Mouse (Mus musculus) macrophage (primary cell): ENCODE data around the gene P2ry2. TPM values are rescaled to one million over a fixed set of nuclear protein-coding genes. Genes with fewer than 3 reads are reported as not detected.

Source experiments
- H3K27ac ChIP-seq: fragments of 350-480 bp; formaldehyde crosslinking; 2 replicates; pipeline ENCODE4 v1.9.0; 2021
- H3K36me3 ChIP-seq: fragments of 350-480 bp; formaldehyde crosslinking; 2 replicates; pipeline ENCODE4 v1.9.0; 2021; ENCODE audit errors: inconsistent target
- H3K4me3 ChIP-seq: fragments of 350-480 bp; formaldehyde crosslinking; 2 replicates; pipeline ENCODE4 v1.9.0; 2021; ENCODE audit errors: inconsistent target
- H3K79me2 ChIP-seq: fragments of 350-480 bp; formaldehyde crosslinking; 2 replicates; pipeline ENCODE4 v1.9.0; 2021; ENCODE audit errors: inconsistent target
- WGBS: methylation state at CpG from one replicate; pipeline ENCODE4 v1.1.7; 2026; ENCODE audit warnings: inconsistent platforms; ENCODE audit not compliant: missing documents; 5-methylcytosine and 5-hydroxymethylcytosine counted together
- polyA plus RNA-seq: library from polyadenylated mRNA; stranded (reverse); fragments of 250-400 nt; gene quantifications from 3 replicates; pipeline ENCODE4 v1.2.4, GENCODE M21; 2018; ENCODE audit warnings: inconsistent platforms

Gene P2ry2
- polyA plus RNA-seq, 1 experiment from 2014 or later: 9.1 TPM

- 58% methylated on average over 2 of the region's 2 CpGs for WGBS
- no peak overlapping the region for H3K4me3 ChIP-seq
- no peaks in the 10 kb centered on the region for H3K79me2 ChIP-seq
- no peaks in the 10 kb centered on the region for H3K36me3 ChIP-seq
- H3K27ac ChIP-seq: no peak overlapping the region
Measured at GRCm38 (mm10) chr7:101041544-101041943, 28.9 kb upstream of the P2ry2 start.

DNA sequence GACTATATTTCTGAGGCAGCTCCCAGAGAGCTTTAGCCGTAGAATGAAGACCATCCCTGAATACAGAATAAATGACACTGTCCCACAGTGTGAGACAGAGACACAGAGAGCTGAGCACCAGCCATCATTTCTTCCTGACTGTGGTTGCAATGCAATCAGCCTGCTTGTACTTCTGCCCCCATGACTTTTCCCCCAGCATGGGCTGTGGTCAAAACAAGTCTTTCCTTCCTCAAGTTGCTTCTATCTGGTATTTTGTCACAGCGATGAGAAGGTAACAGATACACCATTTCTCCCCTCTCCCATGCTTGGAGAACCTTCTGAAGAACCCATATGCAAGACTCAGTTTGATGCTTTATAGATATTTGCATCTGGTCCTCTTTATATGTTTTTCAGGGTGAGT, 20.7 kb upstream of the P2ry2 start:
- Histone ChIP-seq H3K27ac (no peak overlapping the region), H3K79me2 (no peaks in the 10 kb centered on the region), H3K36me3 (no peaks in the 10 kb centered on the region), H3K4me3 (no peak overlapping the region)
- 37% methylated on average over 2 of the region's 2 CpGs for WGBS

DNA sequence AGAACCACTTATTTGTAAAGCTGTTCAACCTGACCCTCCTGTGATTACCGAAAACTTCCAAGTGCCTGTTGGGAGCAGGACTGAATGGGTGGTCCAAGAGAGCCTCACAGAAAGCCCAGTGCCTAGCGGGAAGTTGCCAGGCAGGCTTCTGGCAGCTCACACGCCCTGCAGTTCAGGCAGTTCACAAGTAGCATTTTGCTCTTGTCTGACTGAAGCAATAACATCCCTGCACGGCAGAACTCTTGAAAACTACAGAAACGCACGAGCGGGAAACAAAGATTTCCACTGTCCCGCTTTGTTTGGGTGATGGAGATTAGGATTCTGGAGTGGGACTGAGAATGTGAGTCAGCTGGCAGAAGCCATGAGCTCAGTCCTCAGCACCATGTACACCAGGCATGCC, 18.6 kb upstream of the P2ry2 start:
- WGBS: 89% methylated on average over 8 of the region's 8 CpGs

GRCm38 (mm10) chr7:101030756-101031155, 18.1 kb upstream of the P2ry2 start:
- H3K79me2 ChIP-seq: no peaks in the 10 kb centered on the region
- no peak overlapping the region for H3K27ac ChIP-seq
- no peaks in the 10 kb centered on the region for H3K36me3 ChIP-seq
- no peak overlapping the region for H3K4me3 ChIP-seq

More for the DNA sequence above, 18.6 kb upstream of the P2ry2 start:
- Histone ChIP-seq H3K4me3 (no peak overlapping the region), H3K27ac (no peak overlapping the region), H3K36me3 (no peaks in the 10 kb centered on the region), H3K79me2 (no peaks in the 10 kb centered on the region)

GRCm38 (mm10) chr7:101029446-101029845, 16.8 kb upstream of the P2ry2 start:
- Histone ChIP-seq H3K36me3 (no peaks in the 10 kb centered on the region), H3K4me3 (no peak overlapping the region), H3K27ac (no peak overlapping the region), H3K79me2 (no peaks in the 10 kb centered on the region)
- WGBS: 33% methylated on average over 6 of the region's 6 CpGs

GRCm38 (mm10) chr7:101028991-101029390, 16.3 kb upstream of the P2ry2 start:
- Histone ChIP-seq H3K36me3 (no peaks in the 10 kb centered on the region), H3K27ac (peak overlapping the region; percentile 64; the same call in 1 of the 2 replicates), H3K79me2 (no peaks in the 10 kb centered on the region), H3K4me3 (no peak overlapping the region)
- WGBS: 75% methylated on average over 9 of the region's 9 CpGs

DNA sequence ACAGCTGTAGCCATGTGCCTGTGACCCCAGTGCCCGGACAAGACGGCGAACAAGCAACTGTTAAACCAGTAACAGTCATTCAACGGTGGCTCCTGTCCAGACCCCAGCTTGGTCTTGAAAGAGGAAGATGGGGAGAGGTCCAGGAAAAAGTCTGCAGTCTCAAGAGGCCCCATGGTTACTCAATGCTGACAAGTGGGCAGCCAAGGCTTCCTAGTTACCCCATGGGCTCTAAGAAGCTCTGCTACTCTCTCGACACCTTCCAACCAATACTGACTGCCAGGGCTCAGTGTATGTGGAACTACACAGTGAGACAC, 15.7 kb upstream of the P2ry2 start:
- Histone ChIP-seq H3K27ac (peak overlapping the region; percentile 64), H3K36me3 (no peaks in the 10 kb centered on the region), H3K79me2 (no peaks in the 10 kb centered on the region), H3K4me3 (no peak overlapping the region)
- WGBS: 19% methylated on average over 5 of the region's 5 CpGs

DNA sequence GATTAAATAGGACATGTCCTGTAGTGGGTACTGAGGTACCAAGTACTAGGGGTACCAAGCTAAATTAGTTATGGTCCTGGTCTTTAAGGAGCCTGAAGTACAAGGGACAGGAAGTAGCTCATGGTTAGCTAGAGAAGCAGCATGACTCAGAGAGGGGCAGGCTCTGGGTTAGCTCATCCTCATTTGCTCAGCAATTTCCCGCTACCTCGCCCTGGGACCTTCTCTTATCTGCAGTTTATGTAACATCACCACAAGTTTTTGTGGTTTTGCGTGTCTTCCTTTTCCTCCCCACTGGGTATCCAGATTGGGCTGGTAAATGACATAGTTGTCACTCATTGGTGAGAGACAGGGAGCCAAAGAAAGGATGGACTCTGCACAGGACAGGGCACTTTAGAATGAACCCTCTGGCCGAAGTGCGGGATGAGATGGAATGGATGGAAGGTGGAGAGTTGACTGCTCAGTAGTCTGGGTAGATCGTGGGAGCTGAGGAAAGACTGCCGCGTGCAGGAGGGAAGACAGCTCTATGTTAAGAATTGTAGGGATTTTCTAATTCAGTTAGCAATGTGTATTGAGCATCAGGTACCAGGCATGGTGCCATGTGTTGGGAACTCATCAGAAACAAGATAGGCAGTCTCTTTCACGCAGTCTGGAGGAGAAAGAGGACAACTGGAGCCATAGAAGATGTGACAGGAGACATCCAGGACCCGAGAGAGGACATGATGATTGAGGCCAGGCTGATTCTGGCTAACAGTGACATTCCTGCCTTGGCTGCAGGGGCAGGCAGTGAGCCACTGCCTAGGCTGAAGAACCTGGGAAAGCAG, 15.2 kb upstream of the P2ry2 start:
- 18% methylated on average over 10 of the region's 10 CpGs for WGBS
- Histone ChIP-seq H3K4me3 (no peak overlapping the region), H3K27ac (peak overlapping the region; percentile 64), H3K79me2 (no peaks in the 10 kb centered on the region), H3K36me3 (no peaks in the 10 kb centered on the region)

DNA sequence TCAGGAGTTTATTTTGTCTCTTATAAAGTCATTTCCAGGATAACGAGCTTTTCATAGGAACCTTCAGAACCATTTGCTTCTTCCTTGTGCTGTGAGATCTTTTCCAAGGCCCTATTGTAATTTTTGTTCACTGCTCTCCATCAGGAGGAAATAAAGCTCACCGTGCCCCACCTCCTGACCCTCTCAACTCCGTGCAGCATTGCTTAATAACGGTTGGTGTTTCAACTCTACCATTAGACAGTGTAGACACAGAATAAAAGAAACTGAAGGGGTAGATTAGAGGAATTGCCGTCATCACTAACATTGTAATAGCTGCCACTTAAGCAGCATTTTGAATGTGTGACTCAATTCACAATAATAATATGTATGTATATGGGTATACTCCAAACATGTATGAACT, 14.2 kb upstream of the P2ry2 start:
- Histone ChIP-seq H3K4me3 (no peak overlapping the region), H3K36me3 (no peaks in the 10 kb centered on the region), H3K27ac (peak overlapping the region; percentile 64), H3K79me2 (no peaks in the 10 kb centered on the region)
- 12% methylated on average over 5 of the region's 5 CpGs for WGBS

DNA sequence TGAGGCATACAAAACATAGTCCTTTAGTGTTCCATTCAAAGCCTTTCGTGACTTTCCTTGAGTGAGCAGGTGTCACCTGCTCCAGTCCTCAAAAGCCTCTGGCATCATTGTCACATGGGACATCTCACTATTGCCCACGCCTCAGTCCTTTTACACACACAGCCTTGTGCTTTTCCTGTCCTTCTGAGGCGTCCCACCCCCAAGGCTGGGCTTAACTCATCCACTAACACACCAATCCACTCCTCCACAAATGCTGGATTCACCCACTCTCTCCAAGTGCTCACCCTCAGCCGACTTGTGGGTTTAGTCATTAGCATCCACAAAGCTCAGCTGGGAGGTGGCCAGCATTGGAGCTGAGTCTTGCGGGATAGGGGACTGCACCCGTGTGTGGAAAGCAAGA, 4.8 kb upstream of the P2ry2 start:
- no peak overlapping the region for H3K4me3 ChIP-seq
- H3K27ac ChIP-seq: no peak overlapping the region
- 94% methylated on average over 6 of the region's 6 CpGs for WGBS
- no peaks in the 10 kb centered on the region for H3K36me3 ChIP-seq
- no peaks in the 10 kb centered on the region for H3K79me2 ChIP-seq

- Histone ChIP-seq H3K4me3 (no peak overlapping the region), H3K79me2 (no peaks in the 10 kb centered on the region), H3K27ac (no peak overlapping the region), H3K36me3 (no peaks in the 10 kb centered on the region)
- WGBS: 94% methylated on average over 7 of the region's 7 CpGs
Measured at GRCm38 (mm10) chr7:101017021-101017461, 4.4 kb upstream of the P2ry2 start.

- Histone ChIP-seq H3K27ac (no peak overlapping the region), H3K36me3 (no peaks in the 10 kb centered on the region), H3K4me3 (no peak overlapping the region), H3K79me2 (peaks cover 17% of the 10 kb centered on the region; the same call in 1 of the 2 replicates)
- 80% methylated on average over 1 of the region's 1 CpGs for WGBS
Measured at GRCm38 (mm10) chr7:101014985-101015384, 2.3 kb upstream of the P2ry2 start.

GRCm38 (mm10) chr7:101014041-101014440, 1.4 kb upstream of the P2ry2 start:
- Histone ChIP-seq H3K36me3 (no peaks in the 10 kb centered on the region), H3K79me2 (peaks cover 26% of the 10 kb centered on the region; the same call in 1 of the 2 replicates), H3K27ac (no peak overlapping the region), H3K4me3 (no peak overlapping the region)
- WGBS: 97% methylated on average over 7 of the region's 9 CpGs

GRCm38 (mm10) chr7:101011681-101012367, 842 bp downstream of the P2ry2 start:
- peak overlapping the region; percentile 66 for H3K4me3 ChIP-seq
- no peaks in the 10 kb centered on the region for H3K36me3 ChIP-seq
- H3K79me2 ChIP-seq: peaks cover 41% of the 10 kb centered on the region; the same call in 1 of the 2 replicates
- under 1% methylated on average over 53 of the region's 53 CpGs for WGBS
- H3K27ac ChIP-seq: peak overlapping the region; percentile 32

DNA sequence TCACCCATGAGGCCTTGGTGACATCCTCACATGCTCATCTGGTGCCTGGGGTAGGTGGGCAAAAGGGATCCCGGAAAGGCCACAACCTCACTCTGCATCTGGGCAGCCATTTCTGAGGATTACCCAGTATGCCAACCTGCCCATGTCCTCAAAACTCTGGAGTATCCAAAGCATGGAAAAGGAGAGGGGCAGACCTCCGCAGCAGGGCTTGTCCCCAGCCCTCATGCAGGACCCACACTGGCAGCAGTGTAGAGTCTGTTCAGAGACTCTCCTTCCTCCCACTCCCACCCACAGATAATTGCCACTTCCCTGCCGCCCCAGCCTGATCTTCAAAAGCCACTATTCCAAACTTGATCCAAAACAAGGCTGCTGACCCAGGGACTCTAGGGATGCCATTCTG, 1.9 kb downstream of the P2ry2 start:
- no peaks in the 10 kb centered on the region for H3K36me3 ChIP-seq
- H3K4me3 ChIP-seq: peak overlapping the region; percentile 66
- WGBS: 65% methylated on average over 3 of the region's 3 CpGs
- H3K79me2 ChIP-seq: peaks cover 41% of the 10 kb centered on the region; the same call in 1 of the 2 replicates
- no peak overlapping the region for H3K27ac ChIP-seq
